Mouse (Mus musculus) erythroblast, embryonic 14.5 days (primary cell): ENCODE data around the gene Hba-x. TPM values are rescaled to one million over a fixed set of nuclear protein-coding genes. Genes with fewer than 3 reads are reported as not detected.

Source experiments
- H3K27me3 ChIP-seq: 2 replicates; pipeline ENCODE4 v1.6.1; 2012; ENCODE audit warnings: inconsistent platforms; ENCODE audit not compliant: control insufficient read depth
- H3K36me3 ChIP-seq: 2 replicates; pipeline ENCODE4 v1.6.1; 2012; ENCODE audit warnings: mild to moderate bottlenecking, inconsistent platforms; ENCODE audit not compliant: control insufficient read depth
- H3K4me1 ChIP-seq: 2 replicates; pipeline ENCODE4 v1.6.1; 2012; ENCODE audit warnings: inconsistent platforms; ENCODE audit not compliant: control insufficient read depth
- H3K4me3 ChIP-seq: replicated peaks from 2 replicates; pipeline ENCODE3; 2012; ENCODE audit warnings: moderate library complexity, mild to moderate bottlenecking, inconsistent platforms
- H3K9me3 ChIP-seq: 2 replicates; pipeline ENCODE4 v1.6.1; 2012; ENCODE audit warnings: low read length, inconsistent platforms, mixed read lengths; ENCODE audit not compliant: control insufficient read depth
- GATA1 ChIP-seq: IDR thresholded peaks from 2 replicates; pipeline ENCODE4 v1.6.1; 2012; ENCODE audit warnings: low read length, inconsistent platforms, mixed read lengths
- TAL1 ChIP-seq: IDR thresholded peaks from 3 replicates; pipeline ENCODE4 v1.6.1; 2012; ENCODE audit warnings: low read length, inconsistent platforms, mixed read lengths
- polyA plus RNA-seq: library from polyadenylated mRNA; stranded (reverse); fragments of >175 nt; gene quantifications from 2 replicates; pipeline ENCODE4 v1.2.3, GENCODE M21; 2012

Gene Hba-x
- polyA plus RNA-seq, 1 experiment: 188 TPM

GRCm38 (mm10) chr11:32244617-32245016 lies 31.6 kb upstream of the Hba-x start:
- peak overlapping the region; percentile 44 for H3K4me3 ChIP-seq
- TF ChIP-seq TAL1 (no peak), GATA1 (no peak)
- peaks cover 99% of the 10 kb centered on the region for H3K4me1 ChIP-seq
- peaks cover 98% of the 10 kb centered on the region for H3K36me3 ChIP-seq
- no peaks in the 10 kb centered on the region for H3K9me3 ChIP-seq
- H3K27me3 ChIP-seq: no peaks in the 10 kb centered on the region

- Histone ChIP-seq H3K36me3 (peaks cover 98% of the 10 kb centered on the region), H3K9me3 (no peaks in the 10 kb centered on the region), H3K4me3 (peak overlapping the region; percentile 44), H3K27me3 (no peaks in the 10 kb centered on the region), H3K4me1 (peaks cover 99% of the 10 kb centered on the region)
- TF ChIP-seq GATA1: peak; percentile 100
- TF ChIP-seq TAL1: peak; percentile 100
Measured at GRCm38 (mm10) chr11:32245614-32246013, 30.6 kb upstream of the Hba-x start.

- Histone ChIP-seq H3K27me3 (no peaks in the 10 kb centered on the region), H3K4me1 (peaks cover 99% of the 10 kb centered on the region), H3K4me3 (peak overlapping the region; percentile 36), H3K9me3 (no peaks in the 10 kb centered on the region), H3K36me3 (peaks cover 98% of the 10 kb centered on the region)
- TF ChIP-seq TAL1 (no peak), GATA1 (no peak)
Measured at GRCm38 (mm10) chr11:32247068-32247467, 29.1 kb upstream of the Hba-x start.

- Histone ChIP-seq H3K36me3 (peaks cover 98% of the 10 kb centered on the region), H3K4me1 (peaks cover 99% of the 10 kb centered on the region)
- TF ChIP-seq TAL1: no peak
- TF ChIP-seq GATA1: no peak
Measured at GRCm38 (mm10) chr11:32248350-32248749, 27.9 kb upstream of the Hba-x start.

GRCm38 (mm10) chr11:32250880-32251763 lies 25.1 kb upstream of the Hba-x start:
- Histone ChIP-seq H3K4me1 (peaks cover 100% of the 10 kb centered on the region), H3K9me3 (no peaks in the 10 kb centered on the region), H3K4me3 (peak overlapping the region; percentile 30), H3K27me3 (no peaks in the 10 kb centered on the region), H3K36me3 (peaks cover 99% of the 10 kb centered on the region)
- TF ChIP-seq TAL1: peak; percentile 97
- peak; percentile 96 for TF ChIP-seq GATA1

More at GRCm38 (mm10) chr11:32248350-32248749, 27.9 kb upstream of the Hba-x start:
- H3K9me3 ChIP-seq: no peaks in the 10 kb centered on the region
- no peak overlapping the region for H3K4me3 ChIP-seq
- no peaks in the 10 kb centered on the region for H3K27me3 ChIP-seq

- Histone ChIP-seq H3K27me3 (no peaks in the 10 kb centered on the region), H3K4me3 (no peak overlapping the region), H3K36me3 (peaks cover 95% of the 10 kb centered on the region), H3K9me3 (no peaks in the 10 kb centered on the region), H3K4me1 (peaks cover 99% of the 10 kb centered on the region)
- TF ChIP-seq TAL1: no peak
- no peak for TF ChIP-seq GATA1
Measured at GRCm38 (mm10) chr11:32253121-32253520, 23.1 kb upstream of the Hba-x start.

GRCm38 (mm10) chr11:32256146-32256545 lies 20.1 kb upstream of the Hba-x start:
- TF ChIP-seq GATA1 (peak; percentile 90), TAL1 (peak; percentile 96)
- Histone ChIP-seq H3K9me3 (no peaks in the 10 kb centered on the region), H3K4me1 (peaks cover 95% of the 10 kb centered on the region), H3K27me3 (no peaks in the 10 kb centered on the region), H3K36me3 (peaks cover 93% of the 10 kb centered on the region), H3K4me3 (peak overlapping the region; percentile 36)

GRCm38 (mm10) chr11:32256566-32256965 lies 19.6 kb upstream of the Hba-x start:
- Histone ChIP-seq H3K4me1 (peaks cover 94% of the 10 kb centered on the region), H3K9me3 (no peaks in the 10 kb centered on the region), H3K36me3 (peaks cover 93% of the 10 kb centered on the region), H3K27me3 (no peaks in the 10 kb centered on the region), H3K4me3 (peak overlapping the region; percentile 36)
- TF ChIP-seq TAL1 (no peak), GATA1 (no peak)

GRCm38 (mm10) chr11:32262674-32263415 lies 13.4 kb upstream of the Hba-x start:
- H3K9me3 ChIP-seq: no peaks in the 10 kb centered on the region
- H3K27me3 ChIP-seq: no peaks in the 10 kb centered on the region
- peaks cover 95% of the 10 kb centered on the region for H3K4me1 ChIP-seq
- H3K36me3 ChIP-seq: peaks cover 86% of the 10 kb centered on the region
- no peak overlapping the region for H3K4me3 ChIP-seq
- TF ChIP-seq TAL1 (no peak), GATA1 (no peak)
